Mouse (Mus musculus): ENCODE measurements around the gene Kcne1. TPM values are rescaled to one million over a fixed set of nuclear protein-coding genes. Genes with fewer than 3 reads are reported as not detected.

Kcne1 gene
- polyA plus RNA-seq, 1 experiment, result 1.5 TPM

- no peaks in the 10 kb centered on the region for H3K4me1 ChIP-seq (replicated peaks; ENCODE audit: control insufficient read depth, insufficient read depth, low read length)
- H3K4me3 ChIP-seq (ENCODE audit: control insufficient read depth, insufficient read depth, low read length), result no peak overlapping the region
- H3K27ac ChIP-seq (ENCODE audit: control insufficient read depth, insufficient read depth, low read length), result no peak overlapping the region
- DNase-seq, result no peak
- no peaks in the 10 kb centered on the region for H3K27me3 ChIP-seq (ENCODE audit: control insufficient read depth, insufficient read depth, low read length)
- TF ChIP-seq POLR2A (IDR thresholded peaks at IDR 0.05; ENCODE audit: control insufficient read depth, extremely low read depth, insufficient read depth, low read length, poor library complexity) (no peak), CTCF (IDR thresholded peaks at IDR 0.05; ENCODE audit: borderline replicate concordance, control insufficient read depth, extremely low read depth, insufficient read depth, low read length, poor library complexity) (no peak)
- no peaks in the 10 kb centered on the region for H3K36me3 ChIP-seq (ENCODE audit: control insufficient read depth, insufficient read depth, low read length)
These were observed 24.1 kb upstream of the Kcne1 start for GRCm38 (mm10) chr16:92383412-92383811.

GRCm38 (mm10) chr16:92382508-92382907 is 23.2 kb upstream of the Kcne1 start:
- TF ChIP-seq CTCF (IDR thresholded peaks at IDR 0.05; ENCODE audit: borderline replicate concordance, control insufficient read depth, extremely low read depth, insufficient read depth, low read length, poor library complexity), result no peak
- TF ChIP-seq POLR2A (IDR thresholded peaks at IDR 0.05; ENCODE audit: control insufficient read depth, extremely low read depth, insufficient read depth, low read length, poor library complexity), result no peak
- H3K36me3 ChIP-seq (ENCODE audit: control insufficient read depth, insufficient read depth, low read length), result no peaks in the 10 kb centered on the region
- 70% methylated on average over 6 of the region's 6 CpGs for WGBS

GRCm38 (mm10) chr16:92381092-92381491 is 21.8 kb upstream of the Kcne1 start:
- TF ChIP-seq CTCF (IDR thresholded peaks at IDR 0.05; ENCODE audit: borderline replicate concordance, control insufficient read depth, extremely low read depth, insufficient read depth, low read length, poor library complexity) (no peak), POLR2A (IDR thresholded peaks at IDR 0.05; ENCODE audit: control insufficient read depth, extremely low read depth, insufficient read depth, low read length, poor library complexity) (no peak)
- WGBS, result 85% methylated on average over 6 of the region's 6 CpGs
- Histone ChIP-seq H3K27ac (ENCODE audit: control insufficient read depth, insufficient read depth, low read length) (no peak overlapping the region), H3K36me3 (ENCODE audit: control insufficient read depth, insufficient read depth, low read length) (no peaks in the 10 kb centered on the region), H3K27me3 (ENCODE audit: control insufficient read depth, insufficient read depth, low read length) (no peaks in the 10 kb centered on the region), H3K4me1 (replicated peaks; ENCODE audit: control insufficient read depth, insufficient read depth, low read length) (no peaks in the 10 kb centered on the region), H3K4me3 (ENCODE audit: control insufficient read depth, insufficient read depth, low read length) (no peak overlapping the region)
- no peak for DNase-seq

More at GRCm38 (mm10) chr16:92382508-92382907, 23.2 kb upstream of the Kcne1 start:
- no peak for DNase-seq
- no peaks in the 10 kb centered on the region for H3K27me3 ChIP-seq (ENCODE audit: control insufficient read depth, insufficient read depth, low read length)
- H3K27ac ChIP-seq (ENCODE audit: control insufficient read depth, insufficient read depth, low read length), result no peak overlapping the region
- no peaks in the 10 kb centered on the region for H3K4me1 ChIP-seq (replicated peaks; ENCODE audit: control insufficient read depth, insufficient read depth, low read length)
- no peak overlapping the region for H3K4me3 ChIP-seq (ENCODE audit: control insufficient read depth, insufficient read depth, low read length)

- Histone ChIP-seq H3K4me3 (ENCODE audit: control insufficient read depth, insufficient read depth, low read length) (no peak overlapping the region), H3K27me3 (ENCODE audit: control insufficient read depth, insufficient read depth, low read length) (no peaks in the 10 kb centered on the region), H3K27ac (ENCODE audit: control insufficient read depth, insufficient read depth, low read length) (no peak overlapping the region), H3K4me1 (replicated peaks; ENCODE audit: control insufficient read depth, insufficient read depth, low read length) (no peaks in the 10 kb centered on the region), H3K36me3 (ENCODE audit: control insufficient read depth, insufficient read depth, low read length) (no peaks in the 10 kb centered on the region)
- TF ChIP-seq CTCF (IDR thresholded peaks at IDR 0.05; ENCODE audit: borderline replicate concordance, control insufficient read depth, extremely low read depth, insufficient read depth, low read length, poor library complexity) (no peak), POLR2A (IDR thresholded peaks at IDR 0.05; ENCODE audit: control insufficient read depth, extremely low read depth, insufficient read depth, low read length, poor library complexity) (no peak)
- 98% methylated on average over 6 of the region's 6 CpGs for WGBS
- no peak for DNase-seq
These were observed 17.7 kb upstream of the Kcne1 start for GRCm38 (mm10) chr16:92376976-92377375.

- Histone ChIP-seq H3K27me3 (ENCODE audit: control insufficient read depth, insufficient read depth, low read length) (no peaks in the 10 kb centered on the region), H3K4me3 (ENCODE audit: control insufficient read depth, insufficient read depth, low read length) (no peak overlapping the region), H3K27ac (ENCODE audit: control insufficient read depth, insufficient read depth, low read length) (no peak overlapping the region), H3K36me3 (ENCODE audit: control insufficient read depth, insufficient read depth, low read length) (no peaks in the 10 kb centered on the region), H3K4me1 (replicated peaks; ENCODE audit: control insufficient read depth, insufficient read depth, low read length) (no peaks in the 10 kb centered on the region)
- 39% methylated on average over 5 of the region's 5 CpGs for WGBS
- TF ChIP-seq CTCF (IDR thresholded peaks at IDR 0.05; ENCODE audit: borderline replicate concordance, control insufficient read depth, extremely low read depth, insufficient read depth, low read length, poor library complexity) (no peak), POLR2A (IDR thresholded peaks at IDR 0.05; ENCODE audit: control insufficient read depth, extremely low read depth, insufficient read depth, low read length, poor library complexity) (no peak)
- no peak for DNase-seq
These were observed 12.4 kb upstream of the Kcne1 start for GRCm38 (mm10) chr16:92371623-92372022.

- Histone ChIP-seq H3K27me3 (ENCODE audit: control insufficient read depth, insufficient read depth, low read length) (no peaks in the 10 kb centered on the region), H3K36me3 (ENCODE audit: control insufficient read depth, insufficient read depth, low read length) (no peaks in the 10 kb centered on the region), H3K4me1 (replicated peaks; ENCODE audit: control insufficient read depth, insufficient read depth, low read length) (no peaks in the 10 kb centered on the region), H3K4me3 (ENCODE audit: control insufficient read depth, insufficient read depth, low read length) (no peak overlapping the region), H3K27ac (ENCODE audit: control insufficient read depth, insufficient read depth, low read length) (no peak overlapping the region)
- DNase-seq, result no peak
- 79% methylated on average over 2 of the region's 2 CpGs for WGBS
- TF ChIP-seq CTCF (IDR thresholded peaks at IDR 0.05; ENCODE audit: borderline replicate concordance, control insufficient read depth, extremely low read depth, insufficient read depth, low read length, poor library complexity) (no peak), POLR2A (IDR thresholded peaks at IDR 0.05; ENCODE audit: control insufficient read depth, extremely low read depth, insufficient read depth, low read length, poor library complexity) (no peak)
These were observed 10.0 kb upstream of the Kcne1 start for GRCm38 (mm10) chr16:92369260-92369659.

- H3K27me3 ChIP-seq (ENCODE audit: control insufficient read depth, insufficient read depth, low read length), result no peaks in the 10 kb centered on the region
- no peaks in the 10 kb centered on the region for H3K4me1 ChIP-seq (replicated peaks; ENCODE audit: control insufficient read depth, insufficient read depth, low read length)
- H3K4me3 ChIP-seq (ENCODE audit: control insufficient read depth, insufficient read depth, low read length), result no peak overlapping the region
- H3K27ac ChIP-seq (ENCODE audit: control insufficient read depth, insufficient read depth, low read length), result no peak overlapping the region
- TF ChIP-seq POLR2A (IDR thresholded peaks at IDR 0.05; ENCODE audit: control insufficient read depth, extremely low read depth, insufficient read depth, low read length, poor library complexity) (no peak), CTCF (IDR thresholded peaks at IDR 0.05; ENCODE audit: borderline replicate concordance, control insufficient read depth, extremely low read depth, insufficient read depth, low read length, poor library complexity) (no peak)
- DNase-seq, result no peak
- no peaks in the 10 kb centered on the region for H3K36me3 ChIP-seq (ENCODE audit: control insufficient read depth, insufficient read depth, low read length)
- 91% methylated on average over 7 of the region's 7 CpGs for WGBS
These were observed 6.2 kb upstream of the Kcne1 start for GRCm38 (mm10) chr16:92365477-92365876.

Measured in thymus, adult 2 months (tissue).